Mouse (Mus musculus) frontal cortex, adult 2 months (tissue): ENCODE measurements around the gene Asap3. TPM values are rescaled to one million over a fixed set of nuclear protein-coding genes. Genes with fewer than 3 reads are reported as not detected.

Experiments used
- DNase-seq, 2 experiments: peaks; one replicate each; pipeline ENCODE4 v3.0.0; 2022; ENCODE audit warnings: low spot score in 1 of 2; ENCODE audit errors: extremely low spot score in 1 of 2
- polyA plus RNA-seq: library from polyadenylated mRNA; depleted of rRNA; stranded (reverse); fragments of >200 nt; gene quantifications from 2 replicates; pipeline ENCODE4 v1.2.3, GENCODE M21; 2012

The Asap3 gene
- polyA plus RNA-seq, 1 experiment: 4.6 TPM

- no peak for DNase-seq
These were observed 10.9 kb downstream of the Asap3 start for GRCm38 (mm10) chr4:136217063-136217462.

GRCm38 (mm10) chr4:136218595-136219214 lies 12.5 kb downstream of the Asap3 start:
- DNase-seq: no peak

- no peak for DNase-seq
These were observed 14.1 kb downstream of the Asap3 start for GRCm38 (mm10) chr4:136220133-136220775.

GRCm38 (mm10) chr4:136223549-136224239 lies 17.5 kb downstream of the Asap3 start:
- peak in 1 of 2 experiments; percentile 32 for DNase-seq

- DNase-seq: peak in 1 of 2 experiments; percentile 19
These were observed 18.0 kb downstream of the Asap3 start for GRCm38 (mm10) chr4:136224240-136224559.

- DNase-seq: no peak
These were observed 18.7 kb downstream of the Asap3 start for GRCm38 (mm10) chr4:136224677-136225460.

GRCm38 (mm10) chr4:136227408-136227807 lies 21.2 kb downstream of the Asap3 start:
- no peak for DNase-seq

GRCm38 (mm10) chr4:136228640-136229039 lies 22.5 kb downstream of the Asap3 start:
- DNase-seq: no peak

GRCm38 (mm10) chr4:136238669-136239068 lies 32.5 kb downstream of the Asap3 start:
- no peak for DNase-seq

- no peak for DNase-seq
These were observed 32.9 kb downstream of the Asap3 start for GRCm38 (mm10) chr4:136239111-136239510.

- DNase-seq: peak; percentile 53 to 89
These were observed 33.5 kb downstream of the Asap3 start for GRCm38 (mm10) chr4:136239622-136240021.

- no peak for DNase-seq
These were observed 34.0 kb downstream of the Asap3 start for GRCm38 (mm10) chr4:136240123-136240522.

- no peak for DNase-seq
These were observed 34.8 kb downstream of the Asap3 start for GRCm38 (mm10) chr4:136240955-136241354.

GRCm38 (mm10) chr4:136242065-136242703 lies 36.0 kb downstream of the Asap3 start:
- DNase-seq: no peak

- no peak for DNase-seq
These were observed 36.6 kb downstream of the Asap3 start for GRCm38 (mm10) chr4:136242728-136243127.

- no peak for DNase-seq
These were observed 38.0 kb downstream of the Asap3 start for GRCm38 (mm10) chr4:136244208-136244607.

- DNase-seq: no peak
These were observed 39.5 kb downstream of the Asap3 start for GRCm38 (mm10) chr4:136245681-136246080.

GRCm38 (mm10) chr4:136246568-136246969 lies 40.4 kb downstream of the Asap3 start:
- DNase-seq: no peak

GRCm38 (mm10) chr4:136247386-136247728 lies 41.2 kb downstream of the Asap3 start:
- no peak for DNase-seq

GRCm38 (mm10) chr4:136247729-136248463 lies 41.7 kb downstream of the Asap3 start, which contains the start of gene Tcea3:
TSS of gene Tcea3 (plus strand) at chr4:136247729.
- no peak for DNase-seq
